Mouse (Mus musculus) liver, embryonic 16.5 days (tissue): ENCODE measurements around the gene Zfp423. TPM values are rescaled to one million over a fixed set of nuclear protein-coding genes. Genes with fewer than 3 reads are reported as not detected.

Experiments used
- ATAC-seq: fragments of 200-750 bp; cut with Nextera tagmentation; 2 replicates; pipeline ENCODE4 v1.8.0; 2017; ENCODE audit warnings: low read depth, mild to moderate bottlenecking, moderate number of reproducible peaks, moderate library complexity
- H3K27ac ChIP-seq: fragments of 300-500 bp; sonication (generic); 2 replicates; pipeline ENCODE4 v1.5.1; 2014; ENCODE audit warnings: mild to moderate bottlenecking, low read length
- H3K27me3 ChIP-seq: fragments of 300-500 bp; sonication (generic); 2 replicates; pipeline ENCODE4 v1.6.1; 2014; ENCODE audit warnings: low read depth, low read length, mixed read lengths; ENCODE audit not compliant: control insufficient read depth, insufficient read depth
- H3K36me3 ChIP-seq: fragments of 300-500 bp; sonication (generic); 2 replicates; pipeline ENCODE4 v1.6.1; 2014; ENCODE audit warnings: mild to moderate bottlenecking; ENCODE audit not compliant: control insufficient read depth, insufficient read depth
- H3K4me1 ChIP-seq: fragments of 300-500 bp; sonication (generic); 2 replicates; pipeline ENCODE4 v1.6.1; 2014; ENCODE audit warnings: low read depth, low read length, mixed read lengths; ENCODE audit not compliant: control insufficient read depth
- H3K4me2 ChIP-seq: fragments of 300-500 bp; sonication (generic); 2 replicates; pipeline ENCODE4 v1.6.1; 2014; ENCODE audit warnings: low read depth, low read length, mixed read lengths
- H3K4me3 ChIP-seq: fragments of 300-500 bp; sonication (generic); 2 replicates; pipeline ENCODE4 v1.5.1; 2014; ENCODE audit warnings: low read depth, mild to moderate bottlenecking, low read length
- H3K9ac ChIP-seq: fragments of 300-500 bp; sonication (generic); 2 replicates; pipeline ENCODE4 v1.6.1; 2014; ENCODE audit warnings: low read depth, low read length
- H3K9me3 ChIP-seq: fragments of 300-500 bp; sonication (generic); replicated peaks from 2 replicates; pipeline ENCODE4 v1.6.1; 2016; ENCODE audit warnings: low read length; ENCODE audit not compliant: control insufficient read depth
- WGBS: fragments of 180-500 bp; shearing (Covaris S2); extraction: QIAGEN DNeasy Blood & Tissue Kit; methylation state at CpG from one replicate; pipeline ENCODE4 v1.1.7; 2014; ENCODE audit not compliant: insufficient replicate concordance; 5-methylcytosine and 5-hydroxymethylcytosine counted together
- polyA plus RNA-seq: library from polyadenylated mRNA; unstranded; fragments of >200 nt; fragmentation: Nextera tagmentation; extraction: Ambion mirVana; gene quantifications from 2 replicates; pipeline ENCODE4 v1.2.1, GENCODE M21; 2015

Zfp423 gene
- polyA plus RNA-seq, result 0.29 and 0.46 TPM in 2 replicates

DNA sequence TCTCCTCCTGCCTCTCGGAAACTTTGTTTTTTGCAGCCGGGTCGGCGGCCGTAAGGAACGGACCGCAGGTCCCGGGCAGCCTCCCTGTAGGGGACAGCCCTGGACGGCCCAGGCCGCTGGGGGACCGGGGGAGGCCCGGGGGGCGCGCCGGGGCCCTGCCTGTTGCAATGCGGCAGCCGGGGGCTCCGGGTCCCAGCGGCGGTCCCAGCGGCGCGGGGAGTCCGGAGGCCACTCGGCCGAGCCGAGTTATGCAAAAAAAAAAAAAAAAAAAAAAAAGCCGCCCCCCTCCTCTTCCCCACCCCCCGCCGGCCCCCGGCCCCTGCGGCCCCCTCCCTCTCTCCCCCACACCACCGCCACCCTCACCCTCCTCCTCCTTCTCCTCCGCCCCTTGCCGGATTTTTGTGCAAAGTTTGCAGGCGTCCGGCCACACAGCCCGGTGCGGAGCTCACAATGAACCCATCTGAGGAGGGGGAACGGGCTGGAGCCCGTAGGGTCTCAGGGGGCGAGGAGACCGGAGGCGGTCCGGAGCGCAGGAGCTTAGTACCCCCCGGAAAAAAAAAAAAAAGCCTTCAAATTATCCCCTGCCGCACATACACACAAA, at the start of gene Zfp423:
Gene Zfp423, minus strand, starts transcription at position 276 of the 601 bp plus-strand sequence.
- under 1% methylated on average over 38 of the region's 48 CpGs for WGBS
- Histone ChIP-seq H3K9me3 (no peaks in the 10 kb centered on the region), H3K4me2 (peak within 1 kb of the TSS; percentile 77), H3K4me3 (peak within 1 kb of the TSS; percentile 58), H3K9ac (peak within 1 kb of the TSS; percentile 43), H3K27me3 (peaks cover 79% of the 10 kb centered on the region), H3K27ac (no peak within 1 kb of the TSS; the same call in none of the 2 replicates), H3K36me3 (no peaks in the 10 kb centered on the region), H3K4me1 (no peaks in the 10 kb centered on the region; the same call in none of the 2 replicates)
- no peak for ATAC-seq

DNA sequence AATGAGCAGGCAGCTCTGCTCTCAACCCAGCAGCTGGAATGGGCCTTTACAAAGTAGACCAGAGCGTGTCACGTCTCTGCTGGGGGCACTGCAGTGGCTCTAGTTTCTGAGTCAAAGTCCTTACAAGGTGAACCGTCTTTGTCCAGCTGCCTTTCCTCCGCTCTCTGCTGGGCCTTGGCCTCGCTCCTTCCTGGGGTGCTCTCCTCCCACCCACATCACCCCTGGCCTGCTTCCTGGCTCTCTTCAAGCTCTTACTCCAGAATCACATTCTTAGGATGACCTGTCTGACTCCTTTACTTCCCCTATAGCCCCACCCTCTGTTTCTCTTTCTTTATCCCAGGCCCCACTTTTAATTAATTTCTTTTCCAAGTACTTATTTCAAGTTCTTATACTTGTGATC, 47.4 kb upstream of the Zfp423 start:
- H3K4me1 ChIP-seq, result no peaks in the 10 kb centered on the region; the same call in 1 of the 2 replicates
- WGBS, result 71% methylated on average over 5 of the region's 5 CpGs
- no peak for ATAC-seq

DNA sequence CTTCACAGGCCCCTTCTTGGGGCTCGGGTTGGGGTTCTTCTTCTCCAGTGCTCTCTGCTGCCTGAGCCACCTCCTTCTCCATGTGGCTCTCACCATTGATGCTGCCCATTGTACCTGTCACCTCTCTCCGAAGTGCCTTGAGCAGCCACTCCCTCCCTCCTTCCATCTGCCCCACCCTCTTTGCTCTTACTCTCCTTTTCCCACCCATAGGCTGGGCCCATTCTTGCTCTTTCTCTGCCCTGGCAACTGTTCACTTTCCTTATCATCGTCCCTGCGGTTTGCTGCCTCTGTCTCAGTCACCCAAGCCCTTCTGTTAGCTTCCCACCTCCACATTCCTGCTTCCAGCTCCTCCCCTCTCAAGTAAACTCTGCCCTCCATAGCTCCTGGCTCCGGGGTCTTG, 25.4 kb upstream of the Zfp423 start:
- no peak overlapping the region for H3K4me2 ChIP-seq
- H3K27me3 ChIP-seq, result no peaks in the 10 kb centered on the region
- H3K9ac ChIP-seq, result no peak overlapping the region
- no peaks in the 10 kb centered on the region for H3K4me1 ChIP-seq
- H3K4me3 ChIP-seq, result no peak overlapping the region
- WGBS, result 17% methylated on average over 5 of the region's 5 CpGs
- no peaks in the 10 kb centered on the region for H3K36me3 ChIP-seq
- no peak for ATAC-seq
- no peak overlapping the region for H3K27ac ChIP-seq
- no peaks in the 10 kb centered on the region for H3K9me3 ChIP-seq

More for the DNA sequence above, 47.4 kb upstream of the Zfp423 start:
- no peak overlapping the region for H3K4me2 ChIP-seq
- H3K27ac ChIP-seq, result no peak overlapping the region
- no peaks in the 10 kb centered on the region for H3K27me3 ChIP-seq
- no peak overlapping the region for H3K9ac ChIP-seq
- H3K4me3 ChIP-seq, result no peak overlapping the region
- H3K9me3 ChIP-seq, result no peaks in the 10 kb centered on the region
- H3K36me3 ChIP-seq, result no peaks in the 10 kb centered on the region

DNA sequence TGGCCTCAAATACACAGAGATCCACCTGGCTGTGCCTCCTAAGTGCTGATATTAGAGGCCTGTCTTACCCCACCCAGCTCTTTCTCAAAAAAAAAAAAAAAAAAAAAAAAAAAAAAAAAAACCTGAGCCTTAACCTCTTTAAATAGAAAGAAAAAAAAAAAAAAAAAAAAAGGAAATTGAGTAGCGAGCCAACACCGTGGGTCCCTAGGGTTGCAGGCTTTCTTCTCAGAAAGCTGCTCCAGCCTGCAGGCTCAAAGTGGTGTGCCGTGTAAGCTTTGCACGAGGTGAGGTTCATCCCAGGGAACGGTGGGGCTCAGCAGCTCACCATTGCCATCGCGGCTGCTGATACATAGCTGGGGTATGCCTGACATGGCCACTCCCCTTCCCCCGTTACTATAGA, 24.6 kb upstream of the Zfp423 start:
- Histone ChIP-seq H3K9me3 (no peaks in the 10 kb centered on the region), H3K36me3 (no peaks in the 10 kb centered on the region), H3K4me2 (no peak overlapping the region), H3K4me1 (no peaks in the 10 kb centered on the region), H3K27me3 (no peaks in the 10 kb centered on the region), H3K4me3 (no peak overlapping the region), H3K9ac (no peak overlapping the region), H3K27ac (no peak overlapping the region)
- ATAC-seq, result no peak
- whole genome bisulfite sequencing, result 33% methylated on average over 8 of the region's 8 CpGs

DNA sequence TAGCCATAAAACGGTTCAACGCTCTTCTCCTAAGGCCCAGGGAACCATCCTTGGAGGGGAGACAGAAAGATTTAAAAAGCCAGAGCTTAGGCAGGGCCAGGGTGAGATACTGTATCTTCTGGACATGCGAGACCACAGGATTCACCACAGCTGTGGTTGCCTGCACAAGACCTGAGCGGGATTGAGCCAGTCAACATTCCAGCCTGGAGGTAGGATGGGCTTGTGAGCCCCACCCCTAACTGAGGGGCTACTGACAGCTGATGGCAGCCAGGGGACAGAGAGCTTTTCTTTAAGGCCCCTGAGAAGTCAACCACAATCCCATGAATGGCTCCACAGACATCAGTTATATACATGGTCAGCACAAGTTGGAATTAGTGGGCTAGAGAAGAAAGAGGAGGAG, 23.5 kb upstream of the Zfp423 start:
- no peak overlapping the region for H3K4me2 ChIP-seq
- H3K9me3 ChIP-seq, result no peaks in the 10 kb centered on the region
- no peaks in the 10 kb centered on the region for H3K36me3 ChIP-seq
- H3K27ac ChIP-seq, result no peak overlapping the region
- WGBS, result 69% methylated on average over 4 of the region's 4 CpGs
- no peaks in the 10 kb centered on the region for H3K27me3 ChIP-seq
- H3K4me3 ChIP-seq, result no peak overlapping the region
- no peak for ATAC-seq
- H3K4me1 ChIP-seq, result no peaks in the 10 kb centered on the region
- no peak overlapping the region for H3K9ac ChIP-seq

DNA sequence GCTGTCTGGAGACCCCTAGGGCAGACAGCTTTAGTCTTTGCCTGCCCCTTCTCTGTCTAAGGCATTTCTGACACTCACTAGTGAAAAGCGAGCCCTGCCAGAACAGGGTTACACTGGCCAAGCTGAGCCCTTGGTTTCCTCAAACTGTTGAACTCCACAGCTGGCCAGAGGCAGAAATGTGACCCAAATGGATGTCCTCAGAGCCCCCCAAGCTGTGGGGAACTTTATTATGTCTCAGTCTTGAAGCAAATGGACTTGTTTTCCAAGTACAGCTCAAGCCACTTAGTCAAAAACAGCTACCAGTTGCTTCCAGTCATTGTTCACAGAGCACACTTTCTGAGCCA, 16.0 kb upstream of the Zfp423 start:
- H3K27me3 ChIP-seq, result peaks cover 18% of the 10 kb centered on the region
- no peak overlapping the region for H3K27ac ChIP-seq
- no peak overlapping the region for H3K4me3 ChIP-seq
- no peaks in the 10 kb centered on the region for H3K36me3 ChIP-seq
- WGBS, result 17% methylated on average over 1 of the region's 1 CpGs
- H3K4me2 ChIP-seq, result no peak overlapping the region
- no peaks in the 10 kb centered on the region for H3K4me1 ChIP-seq
- ATAC-seq, result no peak
- H3K9ac ChIP-seq, result no peak overlapping the region
- H3K9me3 ChIP-seq, result no peaks in the 10 kb centered on the region

DNA sequence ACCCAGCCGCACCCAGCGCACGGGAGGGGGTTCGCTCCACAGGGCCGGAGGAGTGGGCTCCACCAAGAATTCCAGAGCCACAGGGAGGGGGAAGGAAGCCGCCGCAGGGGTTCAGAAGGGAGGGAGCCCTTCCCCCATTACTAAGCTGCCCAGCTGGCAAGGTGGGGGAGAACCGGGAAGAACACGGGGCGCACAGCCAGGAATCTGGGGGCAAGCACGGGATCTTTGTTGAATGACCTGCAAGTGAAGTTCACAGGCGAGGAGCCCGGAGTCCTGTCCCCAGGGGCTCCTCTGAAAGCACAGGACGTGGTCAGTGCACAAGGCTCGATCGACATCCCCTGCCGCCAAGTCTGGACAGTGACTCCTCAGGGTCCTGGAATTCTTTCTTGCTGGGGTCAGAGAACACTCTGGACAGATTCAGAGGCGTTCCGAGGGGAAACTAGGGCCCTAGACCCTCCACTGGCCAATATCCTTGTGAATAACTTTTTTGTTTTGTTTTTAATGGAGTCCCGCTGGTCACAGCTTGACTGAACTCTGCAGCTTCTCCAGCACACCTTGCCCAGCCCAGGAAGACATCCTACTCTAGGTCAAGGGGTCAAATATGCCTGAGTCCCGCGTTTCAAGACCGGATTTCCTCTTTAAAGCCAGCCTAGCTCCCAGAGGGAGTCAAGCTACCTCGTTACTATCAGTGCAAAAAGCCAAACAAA, 15.5 kb upstream of the Zfp423 start:
- no peak overlapping the region for H3K4me3 ChIP-seq
- H3K4me1 ChIP-seq, result no peaks in the 10 kb centered on the region
- H3K9ac ChIP-seq, result no peak overlapping the region
- no peaks in the 10 kb centered on the region for H3K9me3 ChIP-seq
- no peaks in the 10 kb centered on the region for H3K36me3 ChIP-seq
- no peak overlapping the region; the same call in 1 of the 2 replicates for H3K4me2 ChIP-seq
- WGBS, result 7% methylated on average over 24 of the region's 24 CpGs
- no peak overlapping the region for H3K27ac ChIP-seq
- H3K27me3 ChIP-seq, result peaks cover 18% of the 10 kb centered on the region
- ATAC-seq, result no peak

DNA sequence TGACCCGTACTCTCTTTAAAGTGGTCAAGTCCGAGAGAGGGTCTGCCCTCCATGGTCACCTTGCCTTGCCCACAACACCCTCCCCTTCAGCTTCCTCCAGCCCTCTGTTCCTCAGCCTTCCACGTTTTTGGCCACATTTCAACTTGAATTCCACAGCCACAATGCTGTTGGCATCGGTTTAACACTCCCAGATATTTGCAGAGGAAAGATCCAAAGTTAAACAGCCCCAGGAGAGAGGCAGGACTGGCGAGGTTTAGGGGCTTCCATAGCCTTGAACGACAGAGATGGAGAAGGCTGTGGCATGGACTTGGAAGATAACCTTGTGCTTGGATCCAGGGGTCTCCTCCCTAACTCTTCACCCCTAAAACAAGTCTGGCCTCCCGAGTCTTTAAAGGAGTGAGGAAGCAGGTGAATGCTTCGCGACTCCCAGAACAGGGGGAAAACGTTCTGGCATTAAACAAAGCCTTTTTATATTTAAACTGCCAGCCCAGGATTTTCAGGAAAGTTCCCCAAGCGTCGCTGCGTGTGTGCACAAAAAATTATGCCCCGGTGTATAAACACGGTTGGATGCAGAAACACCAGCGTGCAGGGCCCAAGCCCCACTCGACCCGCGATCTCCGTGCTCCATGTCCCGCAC, 14.8 kb upstream of the Zfp423 start:
- Histone ChIP-seq H3K4me3 (no peak overlapping the region), H3K27ac (no peak overlapping the region), H3K9me3 (no peaks in the 10 kb centered on the region), H3K36me3 (no peaks in the 10 kb centered on the region), H3K9ac (no peak overlapping the region), H3K4me1 (no peaks in the 10 kb centered on the region), H3K4me2 (no peak overlapping the region), H3K27me3 (peaks cover 18% of the 10 kb centered on the region)
- 11% methylated on average over 21 of the region's 21 CpGs for WGBS
- ATAC-seq, result no peak
